ENCODE assay signal across 25 mouse cellular contexts in genomic region chr5:99111755-99112154, GRCm38 (mm10).
DNase-seq lines count a peak whose midpoint lies in the region; ATAC-seq lines count a peak whose summit lies in the region.
"Had no signal": no experiment of that assay in that cellular context is flagged by ENCODE, and none has a peak within 500 bp of the region (broad histone marks: within the 10 kb centered on the region; RNA-seq: fewer than 3 reads in every experiment).

No protein-coding gene starts in this region.

- WGBS in forebrain, embryonic 12.5 days = 77% methylated on average over 4 of the region's 4 CpGs
- 87% methylated on average over 4 of the region's 4 CpGs for WGBS in forebrain, embryonic 10.5 days
- 40% methylated on average over 4 of the region's 4 CpGs for WGBS in lung, embryonic 15.5 days

- DNase-seq in forebrain, embryonic 10.5 days (ENCODE audit: extremely low spot score, low spot score) = no peak
- no peak for DNase-seq in lung, postnatal 25 days (ENCODE audit: low spot score)
- peak; percentile 70 for DNase-seq in yolk sac, embryonic 10.5 days (ENCODE audit: low spot score)
- DNase-seq in testis, postnatal 14 days (ENCODE audit: low spot score) = no peak
- DNase-seq: adrenal gland, postnatal 10 days; adrenal gland, postnatal 36 days; cerebellum, adult 9-10 months; forebrain, postnatal 0 days; gastrocnemius, adult 2 months; gastrocnemius, postnatal 14 days; heart, adult 18-20 months; heart, postnatal 14 days; heart, postnatal 4 days had no signal

- H3K27me3 ChIP-seq in forebrain, embryonic 12.5 days = no peaks in the 10 kb centered on the region
- H3K27me3 ChIP-seq in forebrain, embryonic 10.5 days (ENCODE audit: poor library complexity, severe bottlenecking) = no peaks in the 10 kb centered on the region
- no peaks in the 10 kb centered on the region for H3K27me3 ChIP-seq in lung, embryonic 15.5 days
- H3K27me3 ChIP-seq: embryonic facial prominence, embryonic 13.5 days; heart, embryonic 13.5 days; Patski had no signal

- no peaks in the 10 kb centered on the region; the same call in 1 of the 2 replicates for H3K4me1 ChIP-seq in forebrain, embryonic 12.5 days
- H3K4me1 ChIP-seq in forebrain, embryonic 10.5 days = peaks cover 8% of the 10 kb centered on the region
- 0 out of 2 replicates have a peak, but pooled peaks cover 3% of the 10 kb centered on the region for H3K4me1 ChIP-seq in lung, embryonic 15.5 days
- H3K4me1 ChIP-seq: embryonic facial prominence, embryonic 10.5 days; embryonic facial prominence, embryonic 13.5 days; heart, embryonic 10.5 days; heart, embryonic 13.5 days had no signal

- H3K36me3 ChIP-seq in forebrain, embryonic 12.5 days (replicated peaks) = no peaks in the 10 kb centered on the region
- H3K36me3 ChIP-seq in forebrain, embryonic 10.5 days (replicated peaks) = no peaks in the 10 kb centered on the region
- no peaks in the 10 kb centered on the region for H3K36me3 ChIP-seq in lung, embryonic 15.5 days
- H3K36me3 ChIP-seq: embryonic facial prominence, embryonic 10.5 days; embryonic facial prominence, embryonic 13.5 days; G1E; heart, embryonic 10.5 days; heart, embryonic 13.5 days had no signal

- ATAC-seq in forebrain, embryonic 12.5 days (ENCODE audit: low FRiP score) = no peak; the same call in 1 of the 2 replicates
- ATAC-seq in lung, embryonic 15.5 days (ENCODE audit: borderline replicate concordance, extremely low read depth, low FRiP score, low TSS enrichment) = peak; percentile 46; the same call in 1 of the 2 replicates
- ATAC-seq: forebrain, postnatal 0 days; inflammation-experienced regulatory T-cells, adult 6 months; Patski had no signal

- no peak overlapping the region for H3K4me2 ChIP-seq in forebrain, embryonic 12.5 days
- no peak overlapping the region for H3K4me2 ChIP-seq in lung, embryonic 15.5 days
- H3K4me2 ChIP-seq: embryonic facial prominence, embryonic 13.5 days; heart, embryonic 13.5 days; hindbrain, embryonic 14.5 days had no signal

- no peaks in the 10 kb centered on the region for H3K9me3 ChIP-seq in forebrain, embryonic 12.5 days
- H3K9me3 ChIP-seq in forebrain, embryonic 10.5 days = no peaks in the 10 kb centered on the region
- no peaks in the 10 kb centered on the region for H3K9me3 ChIP-seq in lung, embryonic 15.5 days
- H3K9me3 ChIP-seq: embryonic facial prominence, embryonic 10.5 days; embryonic facial prominence, embryonic 13.5 days; heart, embryonic 10.5 days; heart, embryonic 13.5 days had no signal

- 0 out of 2 replicates have a peak overlapping the region, but pooled peaks have one; percentile 46 for H3K27ac ChIP-seq in forebrain, embryonic 12.5 days
- no peak overlapping the region; the same call in 1 of the 2 replicates for H3K27ac ChIP-seq in forebrain, embryonic 10.5 days
- H3K27ac ChIP-seq in lung, embryonic 15.5 days = no peak overlapping the region
- H3K27ac ChIP-seq: embryonic facial prominence, embryonic 10.5 days; embryonic facial prominence, embryonic 13.5 days; gastrocnemius, adult 2 months; heart, embryonic 10.5 days; heart, embryonic 13.5 days; hindbrain, embryonic 14.5 days; hindbrain, postnatal 0 days had no signal

- no peak overlapping the region for H3K4me3 ChIP-seq in forebrain, embryonic 12.5 days (replicated peaks)
- no peak overlapping the region for H3K4me3 ChIP-seq in forebrain, embryonic 10.5 days
- H3K4me3 ChIP-seq in lung, embryonic 15.5 days = no peak overlapping the region
- H3K4me3 ChIP-seq: embryonic facial prominence, embryonic 10.5 days; embryonic facial prominence, embryonic 13.5 days; erythroblast, embryonic 14.5 days; gastrocnemius, adult 2 months; heart, embryonic 10.5 days; heart, embryonic 13.5 days had no signal

- no peak overlapping the region for H3K9ac ChIP-seq in forebrain, embryonic 12.5 days
- H3K9ac ChIP-seq in lung, embryonic 15.5 days = no peak overlapping the region
- H3K9ac ChIP-seq: embryonic facial prominence, embryonic 13.5 days; forebrain, postnatal 0 days; heart, embryonic 13.5 days; hindbrain, embryonic 14.5 days had no signal
